Mouse (Mus musculus): ENCODE measurements around the gene Cxcl16. TPM values are rescaled to one million over a fixed set of nuclear protein-coding genes. Genes with fewer than 3 reads are reported as not detected.
"Not testable (repeated sequence)": the region's sequence is repeated elsewhere in the genome, so short reads cannot be mapped to it uniquely, and the experiment has no call there.

Cxcl16 gene
- polyA plus RNA-seq, 1 experiment: 92.8 TPM

- DNase-seq: no peak
- H3K27ac ChIP-seq (ENCODE audit: control insufficient read depth, insufficient read depth, low read length): no peak overlapping the region
These were observed 40.0 kb upstream of the Cxcl16 start for GRCm38 (mm10) chr11:70499566-70500475.

GRCm38 (mm10) chr11:70489684-70490083, 29.9 kb upstream of the Cxcl16 start:
- no peak overlapping the region for H3K4me3 ChIP-seq (ENCODE audit: control insufficient read depth, insufficient read depth, low read length)
- H3K4me1 ChIP-seq (replicated peaks; ENCODE audit: control insufficient read depth, insufficient read depth, low read length): no peaks in the 10 kb centered on the region
- WGBS: 17% methylated on average over 6 of the region's 6 CpGs
- no peak overlapping the region for H3K27ac ChIP-seq (ENCODE audit: control insufficient read depth, insufficient read depth, low read length)
- H3K36me3 ChIP-seq (ENCODE audit: control insufficient read depth, insufficient read depth, low read length): no peaks in the 10 kb centered on the region
- TF ChIP-seq CTCF (IDR thresholded peaks at IDR 0.05; ENCODE audit: borderline replicate concordance, control insufficient read depth, extremely low read depth, insufficient read depth, low read length, poor library complexity) (no peak), POLR2A (IDR thresholded peaks at IDR 0.05; ENCODE audit: control insufficient read depth, extremely low read depth, insufficient read depth, low read length, poor library complexity) (no peak)
- H3K27me3 ChIP-seq (ENCODE audit: control insufficient read depth, insufficient read depth, low read length): no peaks in the 10 kb centered on the region
- no peak for DNase-seq

More at GRCm38 (mm10) chr11:70499566-70500475, 40.0 kb upstream of the Cxcl16 start:
- Histone ChIP-seq H3K36me3 (ENCODE audit: control insufficient read depth, insufficient read depth, low read length) (no peaks in the 10 kb centered on the region), H3K4me1 (replicated peaks; ENCODE audit: control insufficient read depth, insufficient read depth, low read length) (peaks cover under 1% of the 10 kb centered on the region; the same call in 1 of the 2 replicates), H3K4me3 (ENCODE audit: control insufficient read depth, insufficient read depth, low read length) (no peak overlapping the region), H3K27me3 (ENCODE audit: control insufficient read depth, insufficient read depth, low read length) (no peaks in the 10 kb centered on the region)
- 75% methylated on average over 14 of the region's 14 CpGs for WGBS
- no peak for TF ChIP-seq POLR2A (IDR thresholded peaks at IDR 0.05; ENCODE audit: control insufficient read depth, extremely low read depth, insufficient read depth, low read length, poor library complexity)
- TF ChIP-seq CTCF (IDR thresholded peaks at IDR 0.05; ENCODE audit: borderline replicate concordance, control insufficient read depth, extremely low read depth, insufficient read depth, low read length, poor library complexity): no peak

GRCm38 (mm10) chr11:70489138-70489537, 29.4 kb upstream of the Cxcl16 start:
- Histone ChIP-seq H3K36me3 (ENCODE audit: control insufficient read depth, insufficient read depth, low read length) (no peaks in the 10 kb centered on the region), H3K4me3 (ENCODE audit: control insufficient read depth, insufficient read depth, low read length) (no peak overlapping the region), H3K27ac (ENCODE audit: control insufficient read depth, insufficient read depth, low read length) (no peak overlapping the region; the same call in 1 of the 2 replicates), H3K4me1 (replicated peaks; ENCODE audit: control insufficient read depth, insufficient read depth, low read length) (no peaks in the 10 kb centered on the region), H3K27me3 (ENCODE audit: control insufficient read depth, insufficient read depth, low read length) (no peaks in the 10 kb centered on the region)
- 84% methylated on average over 3 of the region's 3 CpGs for WGBS
- no peak for TF ChIP-seq CTCF (IDR thresholded peaks at IDR 0.05; ENCODE audit: borderline replicate concordance, control insufficient read depth, extremely low read depth, insufficient read depth, low read length, poor library complexity)
- no peak for TF ChIP-seq POLR2A (IDR thresholded peaks at IDR 0.05; ENCODE audit: control insufficient read depth, extremely low read depth, insufficient read depth, low read length, poor library complexity)
- no peak for DNase-seq

GRCm38 (mm10) chr11:70487816-70488215, 28.0 kb upstream of the Cxcl16 start:
- Histone ChIP-seq H3K27ac (ENCODE audit: control insufficient read depth, insufficient read depth, low read length) (no peak overlapping the region), H3K4me1 (replicated peaks; ENCODE audit: control insufficient read depth, insufficient read depth, low read length) (no peaks in the 10 kb centered on the region), H3K36me3 (ENCODE audit: control insufficient read depth, insufficient read depth, low read length) (no peaks in the 10 kb centered on the region), H3K27me3 (ENCODE audit: control insufficient read depth, insufficient read depth, low read length) (no peaks in the 10 kb centered on the region), H3K4me3 (ENCODE audit: control insufficient read depth, insufficient read depth, low read length) (no peak overlapping the region)
- DNase-seq: no peak
- 80% methylated on average over 4 of the region's 4 CpGs for whole genome bisulfite sequencing
- TF ChIP-seq POLR2A (IDR thresholded peaks at IDR 0.05; ENCODE audit: control insufficient read depth, extremely low read depth, insufficient read depth, low read length, poor library complexity): no peak
- no peak for TF ChIP-seq CTCF (IDR thresholded peaks at IDR 0.05; ENCODE audit: borderline replicate concordance, control insufficient read depth, extremely low read depth, insufficient read depth, low read length, poor library complexity)

DNA sequence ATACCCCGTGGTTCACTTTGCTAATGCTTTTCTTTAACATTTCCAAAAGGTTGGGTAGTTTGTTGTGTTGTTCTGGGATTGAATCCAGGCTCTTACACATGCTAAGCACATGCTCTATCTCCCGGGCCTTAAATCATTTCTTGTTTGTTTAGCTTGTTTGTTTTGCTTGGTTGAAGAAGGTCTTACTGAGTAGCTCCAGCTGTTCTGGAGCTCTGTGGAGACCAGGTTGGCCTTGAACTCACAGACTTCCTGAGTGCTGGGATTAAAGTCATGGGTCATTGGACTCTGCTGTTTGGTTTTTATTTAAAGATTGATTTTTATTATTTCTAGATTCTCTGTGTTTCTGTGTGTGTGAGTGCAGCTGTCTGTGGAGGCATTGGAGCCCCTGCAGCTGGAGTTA, 25.7 kb upstream of the Cxcl16 start:
- Histone ChIP-seq H3K27me3 (ENCODE audit: control insufficient read depth, insufficient read depth, low read length) (no peaks in the 10 kb centered on the region), H3K4me1 (replicated peaks; ENCODE audit: control insufficient read depth, insufficient read depth, low read length) (no peaks in the 10 kb centered on the region), H3K4me3 (ENCODE audit: control insufficient read depth, insufficient read depth, low read length) (no peak overlapping the region), H3K27ac (ENCODE audit: control insufficient read depth, insufficient read depth, low read length) (no peak overlapping the region), H3K36me3 (ENCODE audit: control insufficient read depth, insufficient read depth, low read length) (no peaks in the 10 kb centered on the region)
- no peak for DNase-seq
- TF ChIP-seq POLR2A (IDR thresholded peaks at IDR 0.05; ENCODE audit: control insufficient read depth, extremely low read depth, insufficient read depth, low read length, poor library complexity): no peak
- no peak for TF ChIP-seq CTCF (IDR thresholded peaks at IDR 0.05; ENCODE audit: borderline replicate concordance, control insufficient read depth, extremely low read depth, insufficient read depth, low read length, poor library complexity)
- WGBS: 83% methylated on average over 2 of the region's 2 CpGs

DNA sequence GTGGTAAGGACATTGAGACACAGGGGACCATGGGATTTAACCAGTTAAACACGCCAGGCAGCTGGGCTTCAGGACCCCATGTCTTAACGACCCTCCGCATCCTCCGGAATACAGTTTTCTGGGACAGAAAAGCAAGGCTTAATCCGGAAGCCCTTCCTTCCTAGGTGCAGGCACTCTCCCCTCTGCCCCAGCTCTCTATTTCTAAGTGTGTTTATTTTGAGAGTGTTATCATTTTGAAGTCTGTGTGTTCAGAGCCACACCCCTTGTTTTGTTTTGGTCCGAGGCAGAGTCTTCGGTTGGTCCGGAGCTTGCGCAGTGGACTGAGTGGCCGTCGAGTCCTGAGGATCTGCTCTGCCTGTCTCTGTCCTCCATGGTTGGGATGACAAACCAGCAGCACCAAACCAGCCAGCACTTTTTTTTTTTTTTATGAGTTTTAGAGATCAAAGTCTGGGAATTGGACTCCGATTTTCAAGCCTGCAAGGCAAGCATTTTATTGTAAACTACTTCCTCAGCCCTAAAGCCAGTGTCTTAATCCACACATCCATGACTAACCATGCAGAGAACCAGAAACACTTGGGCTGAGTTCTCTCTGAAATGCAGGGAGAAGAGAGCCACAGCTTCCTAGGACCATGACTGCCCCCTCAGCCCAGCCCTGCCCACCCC, 15.2 kb upstream of the Cxcl16 start:
- DNase-seq: no peak
- 92% methylated on average over 12 of the region's 12 CpGs for WGBS
- Histone ChIP-seq H3K4me1 (replicated peaks; ENCODE audit: control insufficient read depth, insufficient read depth, low read length) (no peaks in the 10 kb centered on the region), H3K27me3 (ENCODE audit: control insufficient read depth, insufficient read depth, low read length) (no peaks in the 10 kb centered on the region), H3K36me3 (ENCODE audit: control insufficient read depth, insufficient read depth, low read length) (no peaks in the 10 kb centered on the region), H3K27ac (ENCODE audit: control insufficient read depth, insufficient read depth, low read length) (no peak overlapping the region), H3K4me3 (ENCODE audit: control insufficient read depth, insufficient read depth, low read length) (no peak overlapping the region)
- TF ChIP-seq POLR2A (IDR thresholded peaks at IDR 0.05; ENCODE audit: control insufficient read depth, extremely low read depth, insufficient read depth, low read length, poor library complexity) (no peak), CTCF (IDR thresholded peaks at IDR 0.05; ENCODE audit: borderline replicate concordance, control insufficient read depth, extremely low read depth, insufficient read depth, low read length, poor library complexity) (no peak)

- H3K27ac ChIP-seq (ENCODE audit: control insufficient read depth, insufficient read depth, low read length); H3K36me3 ChIP-seq (ENCODE audit: control insufficient read depth, insufficient read depth, low read length); H3K4me1 ChIP-seq (replicated peaks; ENCODE audit: control insufficient read depth, insufficient read depth, low read length); DNase-seq; H3K4me3 ChIP-seq (ENCODE audit: control insufficient read depth, insufficient read depth, low read length); H3K27me3 ChIP-seq (ENCODE audit: control insufficient read depth, insufficient read depth, low read length): not testable (repeated sequence)
- 92% methylated on average over 5 of the region's 5 CpGs for WGBS
These were observed 13.5 kb upstream of the Cxcl16 start for GRCm38 (mm10) chr11:70473291-70473690.

Data from thymus, adult 2 months (tissue).